Mouse (Mus musculus): ENCODE results near the gene Scarb1.

DNA sequence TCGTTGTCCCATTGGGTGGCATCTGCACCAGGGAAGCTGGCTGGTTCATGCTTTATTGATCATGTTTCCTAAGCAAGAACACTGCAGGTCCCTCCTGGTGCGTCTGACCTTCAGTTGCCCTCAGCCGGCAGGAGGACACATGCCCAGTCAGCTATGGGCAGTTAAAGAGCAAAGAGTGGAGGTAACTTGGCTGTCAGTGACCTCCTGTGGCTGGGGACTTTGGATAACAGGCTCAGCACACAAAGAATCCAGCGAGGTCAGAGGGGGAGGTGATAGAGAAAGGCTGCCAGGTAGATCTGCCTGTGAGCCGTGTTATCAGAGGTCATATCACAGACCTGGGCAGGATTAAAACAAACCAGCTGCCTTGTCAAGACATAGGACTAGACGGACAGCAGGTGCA, 91.7 kb downstream of the Scarb1 start:
- TF ChIP-seq POLR2A (IDR thresholded peaks at IDR 0.05; ENCODE audit: borderline replicate concordance, extremely low read depth, insufficient read depth, insufficient read length, poor library complexity, severe bottlenecking) (no peak), CTCF (IDR thresholded peaks at IDR 0.05; ENCODE audit: borderline replicate concordance, extremely low read depth, insufficient read depth, insufficient read length) (no peak)
